Mouse (Mus musculus) embryonic fibroblast, embryonic 13.5 days (primary cell): Measurements from ENCODE around the gene Rabif. TPM values are rescaled to one million over a fixed set of nuclear protein-coding genes. Genes with fewer than 3 reads are reported as not detected.
"Not testable (repeated sequence)": the region's sequence is repeated elsewhere in the genome, so short reads cannot be mapped to it uniquely, and the experiment has no call there.

Experiments used
- H3K27ac ChIP-seq: 2 replicates; pipeline ENCODE4 v1.5.1; 2012; ENCODE audit warnings: low read length, control low read depth, inconsistent platforms; ENCODE audit not compliant: insufficient read depth
- H3K4me1 ChIP-seq: 2 replicates; pipeline ENCODE4 v1.6.1; 2011; ENCODE audit warnings: low read length; ENCODE audit not compliant: control insufficient read depth, insufficient read depth
- H3K4me3 ChIP-seq: 2 replicates; pipeline ENCODE4 v1.5.1; 2011; ENCODE audit warnings: mild to moderate bottlenecking, control low read depth, low read length; ENCODE audit not compliant: insufficient read depth
- CTCF ChIP-seq: IDR thresholded peaks from 2 replicates; pipeline ENCODE4 v1.5.1; 2011; ENCODE audit warnings: mild to moderate bottlenecking, control low read depth, low read length, moderate library complexity, borderline replicate concordance; ENCODE audit not compliant: insufficient read depth
- POLR2A ChIP-seq: IDR thresholded peaks from 2 replicates; pipeline ENCODE4 v1.6.1; 2011; ENCODE audit warnings: low read depth, mild to moderate bottlenecking, control low read depth, low read length, moderate library complexity
- polyA plus RNA-seq: library from polyadenylated mRNA; stranded (reverse); fragments of >200 nt; gene quantifications from 2 replicates; pipeline ENCODE4 v1.2.4, GENCODE M21; 2011; ENCODE audit warnings: low read depth; ENCODE audit not compliant: missing spikeins, insufficient read length

The Rabif gene
- polyA plus RNA-seq, 1 experiment, result 22.7 TPM

DNA sequence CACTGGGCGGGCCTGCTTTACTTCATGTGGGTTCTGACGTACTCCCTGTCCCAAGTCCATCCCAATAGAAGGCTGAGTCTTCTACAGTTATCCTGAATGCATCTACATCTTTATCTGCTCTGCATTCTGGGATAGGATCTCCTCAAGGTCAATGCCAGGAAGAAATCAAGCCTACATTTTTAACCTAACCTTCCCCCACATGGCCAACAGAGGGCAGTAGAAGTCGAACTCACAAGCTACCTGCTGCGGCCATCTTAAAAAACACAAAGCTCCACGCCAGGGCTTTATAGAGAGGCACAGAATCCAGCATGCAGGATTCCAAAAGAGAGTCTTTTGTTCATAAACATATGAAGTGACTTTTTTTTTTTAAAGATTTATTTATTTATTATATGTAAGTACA is 30.0 kb downstream of the Rabif start:
- TF ChIP-seq POLR2A (no peak), CTCF (no peak)
- Histone ChIP-seq H3K4me3 (no peak overlapping the region), H3K27ac (no peak overlapping the region), H3K4me1 (no peaks in the 10 kb centered on the region)

DNA sequence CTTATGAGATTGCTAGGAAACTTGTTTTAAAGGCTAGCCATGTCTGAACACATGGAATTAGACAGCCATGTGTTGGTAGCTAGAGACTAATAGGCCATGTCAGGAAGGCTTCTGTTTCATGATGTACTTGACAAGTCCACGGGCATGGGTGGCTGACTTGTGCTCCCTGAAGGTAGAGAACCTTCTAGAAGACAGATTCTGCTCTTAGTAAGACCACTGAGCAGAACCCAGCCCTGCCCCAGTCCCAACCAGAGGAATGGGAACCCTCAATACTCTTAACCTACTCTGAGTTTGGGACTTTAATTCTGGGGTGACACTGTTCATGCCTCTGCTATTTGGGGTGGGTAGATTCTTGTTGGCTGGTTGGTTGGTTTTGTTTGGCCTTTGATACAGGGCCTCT is 30.6 kb downstream of the Rabif start:
- TF ChIP-seq CTCF, result no peak
- TF ChIP-seq POLR2A, result no peak
- H3K4me3 ChIP-seq, result no peak overlapping the region
- H3K27ac ChIP-seq, result no peak overlapping the region
- H3K4me1 ChIP-seq, result no peaks in the 10 kb centered on the region

DNA sequence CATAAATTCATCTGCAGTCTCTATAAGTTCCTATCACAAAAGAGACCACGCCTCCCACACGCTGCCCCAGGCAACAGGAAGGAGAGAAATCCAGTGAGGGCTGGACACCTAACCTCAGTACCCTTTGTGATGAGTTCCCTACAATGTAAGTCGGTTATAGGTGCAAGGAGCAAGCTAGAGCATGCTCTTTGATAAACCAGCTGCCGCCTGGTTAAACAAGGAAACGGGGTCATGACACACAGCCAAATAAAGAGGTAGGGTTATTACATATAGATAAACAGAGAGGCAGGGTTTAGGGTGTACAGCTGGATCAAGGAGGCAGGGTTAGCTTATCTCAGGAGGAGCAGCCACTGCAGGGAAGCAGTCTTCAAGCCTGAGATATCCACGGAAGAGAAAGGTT is 32.3 kb downstream of the Rabif start:
- Histone ChIP-seq H3K4me3 (no peak overlapping the region), H3K27ac (no peak overlapping the region), H3K4me1 (no peaks in the 10 kb centered on the region)
- no peak for TF ChIP-seq POLR2A
- TF ChIP-seq CTCF, result no peak

DNA sequence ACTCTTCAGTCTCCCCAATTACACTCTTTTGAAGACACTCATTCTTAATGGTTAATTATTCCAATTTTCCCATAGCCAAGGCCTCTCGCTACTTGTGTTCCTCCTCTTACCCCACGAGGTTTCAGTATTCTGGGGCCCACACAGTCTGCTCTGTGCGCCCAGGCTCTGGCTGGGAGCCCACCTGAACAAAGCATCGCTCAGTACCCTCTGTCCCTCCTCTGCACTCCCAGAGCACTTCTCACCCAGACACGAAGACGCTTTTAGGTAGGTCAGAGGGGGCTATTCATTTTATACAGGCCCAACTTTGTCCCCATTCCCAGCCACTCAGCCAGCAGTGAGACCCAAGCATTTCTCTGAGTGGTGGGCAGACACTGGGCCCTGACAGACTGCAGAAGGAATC is 36.2 kb downstream of the Rabif start:
- TF ChIP-seq CTCF, result no peak
- TF ChIP-seq POLR2A, result no peak
- no peak overlapping the region for H3K27ac ChIP-seq
- no peak overlapping the region for H3K4me3 ChIP-seq
- no peaks in the 10 kb centered on the region for H3K4me1 ChIP-seq

DNA sequence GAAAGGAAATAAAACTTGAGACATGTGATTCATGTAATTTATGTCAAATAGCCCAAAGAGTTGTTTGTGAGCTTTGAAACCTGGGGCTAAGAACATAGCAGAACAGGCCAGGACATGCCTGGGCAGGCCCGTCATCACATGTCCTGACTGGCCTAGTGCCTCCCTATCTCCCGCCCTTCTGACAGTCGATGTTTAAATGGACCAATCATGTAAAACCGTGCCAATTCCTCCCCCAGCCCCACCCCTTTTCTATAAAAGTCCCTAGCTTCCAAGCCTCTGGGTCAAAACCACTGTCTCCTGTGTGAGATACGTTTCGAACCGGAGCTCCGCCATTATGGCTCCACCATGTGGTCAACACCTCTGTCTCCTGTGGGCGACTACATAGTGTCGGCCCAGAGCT is 39.3 kb downstream of the Rabif start:
- H3K4me1 ChIP-seq, H3K27ac ChIP-seq, H3K4me3 ChIP-seq: not testable (repeated sequence)

DNA sequence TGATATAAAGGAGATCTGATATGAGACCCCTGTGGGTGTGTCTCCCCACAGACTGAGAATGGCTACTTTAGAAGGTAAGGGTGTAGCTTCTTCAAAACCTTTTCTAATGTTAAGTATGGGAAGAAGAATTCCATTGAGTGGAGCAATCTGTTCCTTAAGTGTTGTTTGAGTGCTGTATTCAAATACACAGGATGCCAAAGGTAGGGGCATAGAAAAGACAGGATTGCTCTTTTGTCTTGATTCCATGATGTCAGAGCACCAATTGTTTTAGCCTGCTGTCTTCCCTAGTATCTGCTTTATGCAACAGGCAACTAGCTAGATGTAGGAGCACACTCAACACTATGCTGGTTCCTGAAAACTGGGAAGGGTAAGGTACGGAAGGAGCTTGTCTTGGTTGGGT is 40.6 kb downstream of the Rabif start:
- H3K4me1 ChIP-seq, result no peaks in the 10 kb centered on the region
- no peak overlapping the region for H3K27ac ChIP-seq
- H3K4me3 ChIP-seq, result no peak overlapping the region
- TF ChIP-seq CTCF, result no peak
- no peak for TF ChIP-seq POLR2A

DNA sequence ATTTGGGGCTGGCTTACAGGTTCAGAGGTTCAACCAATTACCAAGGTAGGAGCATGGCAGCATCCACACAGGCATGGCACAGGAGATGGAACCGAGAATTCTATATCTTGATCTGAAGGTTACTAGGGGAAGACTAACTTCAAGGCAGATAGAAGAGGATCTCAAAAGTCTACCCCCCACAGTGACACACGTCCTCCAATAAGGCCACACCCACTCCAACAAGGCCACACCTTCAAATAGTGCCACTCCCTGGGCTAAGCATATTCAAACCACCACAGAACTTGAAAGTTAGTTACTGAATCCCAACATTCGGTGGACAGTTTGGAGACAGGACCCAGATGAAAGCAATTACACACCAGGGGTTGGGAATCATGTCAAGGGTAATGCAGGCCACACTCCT is 41.1 kb downstream of the Rabif start:
- H3K4me1 ChIP-seq, result no peaks in the 10 kb centered on the region
- H3K4me3 ChIP-seq, result no peak overlapping the region
- TF ChIP-seq CTCF (no peak), POLR2A (no peak)
- H3K27ac ChIP-seq, result no peak overlapping the region

DNA sequence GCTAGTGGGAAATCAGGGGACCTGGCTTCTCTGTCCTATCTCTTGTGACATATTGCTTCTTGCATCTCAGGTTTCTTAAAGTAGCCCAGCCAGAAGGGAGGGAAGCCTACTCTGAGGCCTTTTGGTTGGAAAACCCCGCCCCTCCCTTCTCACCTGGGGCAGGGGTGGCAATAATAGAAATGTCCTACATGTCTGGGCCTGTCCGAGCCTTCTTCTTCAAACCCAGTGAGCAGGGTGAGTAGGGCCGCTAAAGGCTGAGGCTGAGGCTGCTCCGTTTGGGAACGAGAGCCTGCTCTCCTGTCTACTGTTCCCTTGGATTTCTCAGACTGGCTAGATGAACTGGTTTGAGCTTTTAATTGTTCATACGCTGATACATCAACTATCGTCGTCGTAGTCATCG is 46.2 kb downstream of the Rabif start:
- H3K4me3 ChIP-seq, result no peak overlapping the region
- H3K27ac ChIP-seq, result no peak overlapping the region
- no peaks in the 10 kb centered on the region for H3K4me1 ChIP-seq
- TF ChIP-seq CTCF, result no peak
- no peak for TF ChIP-seq POLR2A

DNA sequence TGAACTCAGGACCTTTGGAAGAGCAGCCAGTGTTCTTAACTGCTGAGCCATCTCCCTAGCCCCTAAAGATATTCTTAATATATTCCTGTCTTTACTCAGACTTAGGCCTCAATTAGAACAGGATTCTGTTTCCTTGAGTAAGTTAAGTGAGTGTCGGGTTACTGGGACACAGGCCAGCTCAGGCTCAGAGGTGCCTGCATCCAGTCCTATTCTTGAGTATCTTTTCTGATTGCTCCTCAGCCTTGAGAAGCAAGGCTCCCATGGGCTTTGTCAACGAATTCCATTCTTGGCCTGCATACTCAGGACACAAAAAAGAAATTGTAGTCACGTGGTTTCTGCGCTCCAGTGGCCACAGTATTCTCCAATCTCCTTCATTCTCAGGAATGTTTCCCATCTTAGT is 53.8 kb downstream of the Rabif start:
- no peaks in the 10 kb centered on the region; the same call in 1 of the 2 replicates for H3K4me1 ChIP-seq

DNA sequence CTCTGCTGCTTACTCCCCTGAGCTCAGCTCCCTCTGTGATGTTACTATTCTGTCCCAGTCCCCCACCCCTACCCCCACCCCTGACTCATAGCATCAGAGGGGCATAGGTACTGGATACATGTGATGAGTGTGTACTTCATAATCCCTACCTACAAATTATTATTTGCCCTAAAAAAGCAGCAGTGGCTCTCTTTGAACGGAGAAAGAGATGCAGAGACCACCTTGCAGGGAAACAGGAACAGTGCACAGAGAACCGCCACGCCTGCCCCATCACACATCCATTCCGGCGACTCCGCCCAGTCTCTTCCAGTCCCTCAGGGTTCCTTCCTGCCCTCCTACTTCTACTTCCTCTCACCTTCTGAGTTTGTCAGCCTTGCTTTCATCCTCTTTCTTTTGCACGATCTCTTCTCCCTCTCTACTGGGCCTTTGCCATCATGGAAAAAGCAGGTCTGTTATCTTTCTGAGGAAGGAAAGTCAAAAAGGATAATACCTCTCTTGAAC is 55.2 kb downstream of the Rabif start, which contains the start of gene Mgat4e:
Gene Mgat4e (minus strand): TSS at position 51 of the 501 bp plus-strand sequence.
- H3K4me3 ChIP-seq, result no peak within 1 kb of the TSS
- no peaks in the 10 kb centered on the region; the same call in 1 of the 2 replicates for H3K4me1 ChIP-seq
- H3K27ac ChIP-seq, result no peak within 1 kb of the TSS
- TF ChIP-seq CTCF (no peak), POLR2A (no peak)

More for the DNA sequence above, 53.8 kb downstream of the Rabif start:
- TF ChIP-seq POLR2A, result no peak
- TF ChIP-seq CTCF, result no peak
- H3K27ac ChIP-seq, result no peak overlapping the region
- H3K4me3 ChIP-seq, result no peak overlapping the region

DNA sequence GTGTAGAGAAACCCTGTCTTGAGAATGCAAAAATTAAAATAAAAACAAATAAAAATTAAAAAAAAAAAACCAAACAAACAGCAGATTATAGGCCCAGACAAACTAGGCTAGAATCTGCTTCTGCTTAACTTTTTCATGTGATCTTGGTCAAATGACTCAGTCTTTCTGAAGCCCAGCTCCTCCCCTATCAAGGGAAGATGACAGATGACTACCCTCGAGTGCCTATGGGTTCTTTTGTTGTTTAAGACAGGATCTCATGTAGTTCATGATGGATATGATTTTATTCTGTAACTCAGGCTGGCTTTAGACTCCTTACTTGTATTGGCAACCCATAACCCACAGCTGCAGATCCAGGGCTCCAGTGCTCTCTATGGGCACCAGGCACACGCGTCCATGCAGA is 57.4 kb downstream of the Rabif start:
- no peaks in the 10 kb centered on the region; the same call in 1 of the 2 replicates for H3K4me1 ChIP-seq
- no peak overlapping the region for H3K4me3 ChIP-seq
- TF ChIP-seq CTCF (no peak), POLR2A (no peak)
- H3K27ac ChIP-seq, result peak overlapping the region; percentile 69
